Mouse (Mus musculus) ES-Bruce4 (cell line): ENCODE results near the gene Gm20683.

ENCODE experiments used
- CTCF ChIP-seq: IDR thresholded peaks from one replicate; pipeline ENCODE4 v1.8.1; 2011; ENCODE audit warnings: low read depth, low read length
- EP300 ChIP-seq: IDR thresholded peaks from 2 replicates; pipeline ENCODE4 v1.6.1; 2011; ENCODE audit warnings: low read depth, low read length; ENCODE audit not compliant: insufficient read depth
- POLR2A ChIP-seq: IDR thresholded peaks from one replicate; pipeline ENCODE4 v1.8.1; 2011; ENCODE audit warnings: low read length; ENCODE audit not compliant: insufficient read depth

DNA sequence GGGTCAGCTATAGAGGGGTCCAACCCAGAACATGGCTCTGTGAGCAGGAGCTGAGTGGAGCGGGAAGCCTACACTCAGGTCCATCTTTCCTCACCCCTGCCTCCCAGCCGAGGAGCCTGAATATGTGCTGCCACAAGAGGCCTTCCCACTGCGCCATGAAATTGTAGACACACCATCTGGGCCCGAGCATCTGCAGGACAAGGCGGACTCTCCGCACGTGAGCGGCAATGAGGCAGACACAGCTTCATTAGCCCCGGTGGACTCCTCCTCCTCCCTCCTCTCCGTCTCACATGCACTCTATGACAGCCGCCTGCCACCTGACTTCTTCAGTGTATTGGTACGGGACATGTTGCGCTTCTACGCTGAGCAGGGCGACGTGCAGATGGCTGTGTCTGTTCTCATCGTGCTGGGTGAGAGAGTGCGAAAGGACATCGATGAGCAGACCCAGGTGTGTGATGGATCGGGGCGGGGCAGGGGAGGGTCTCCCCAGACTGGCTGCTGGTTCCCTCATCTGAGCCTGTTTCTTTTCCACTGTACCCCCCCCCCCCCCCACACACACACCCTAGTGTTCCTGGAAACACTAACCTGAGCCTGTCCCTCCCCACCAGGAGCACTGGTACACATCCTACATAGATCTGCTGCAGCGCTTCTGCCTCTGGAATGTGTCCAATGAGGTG lies 13.9 kb downstream of the Gm20683 start:
- TF ChIP-seq EP300, result no peak
- no peak for TF ChIP-seq POLR2A
- TF ChIP-seq CTCF, result no peak
